Mouse (Mus musculus) bone marrow macrophage, adult 2 months (primary cell): ENCODE results near the gene Creb5.

Source experiments
- CTCF ChIP-seq: IDR thresholded peaks from 2 replicates; pipeline ENCODE4 v1.5.1; 2012; ENCODE audit warnings: low read depth, mild to moderate bottlenecking, low read length, moderate library complexity
- POLR2A ChIP-seq: IDR thresholded peaks from 2 replicates; pipeline ENCODE4 v1.6.1; 2012; ENCODE audit warnings: mild to moderate bottlenecking, low read depth, low read length, borderline replicate concordance

DNA sequence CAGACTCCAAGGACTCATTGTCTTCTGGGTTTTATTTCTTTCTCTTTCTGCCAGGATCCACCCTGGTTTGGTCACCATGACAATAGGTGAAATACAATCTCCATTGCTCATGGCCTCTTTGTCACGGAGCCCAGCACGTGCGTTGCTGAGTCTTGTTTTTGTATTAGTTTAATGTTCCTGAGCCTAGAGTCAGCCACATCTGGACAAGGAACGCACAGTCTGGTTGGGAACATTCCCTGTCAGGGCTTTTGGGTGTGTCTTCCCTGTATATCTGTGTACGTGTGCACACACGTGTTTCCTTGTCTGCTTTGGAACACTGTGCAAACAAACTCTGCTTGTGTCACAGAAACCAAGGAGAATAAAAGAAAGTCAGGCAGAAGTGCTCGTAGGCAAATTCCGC is 331.1 kb downstream of the Creb5 start:
- TF ChIP-seq CTCF, result no peak
- no peak for TF ChIP-seq POLR2A
